Mouse (Mus musculus): ENCODE measurements around the gene Rnf114. TPM values are rescaled to one million over a fixed set of nuclear protein-coding genes. Genes with fewer than 3 reads are reported as not detected.

The Rnf114 gene
- polyA plus RNA-seq, 1 experiment, result 101 TPM

DNA sequence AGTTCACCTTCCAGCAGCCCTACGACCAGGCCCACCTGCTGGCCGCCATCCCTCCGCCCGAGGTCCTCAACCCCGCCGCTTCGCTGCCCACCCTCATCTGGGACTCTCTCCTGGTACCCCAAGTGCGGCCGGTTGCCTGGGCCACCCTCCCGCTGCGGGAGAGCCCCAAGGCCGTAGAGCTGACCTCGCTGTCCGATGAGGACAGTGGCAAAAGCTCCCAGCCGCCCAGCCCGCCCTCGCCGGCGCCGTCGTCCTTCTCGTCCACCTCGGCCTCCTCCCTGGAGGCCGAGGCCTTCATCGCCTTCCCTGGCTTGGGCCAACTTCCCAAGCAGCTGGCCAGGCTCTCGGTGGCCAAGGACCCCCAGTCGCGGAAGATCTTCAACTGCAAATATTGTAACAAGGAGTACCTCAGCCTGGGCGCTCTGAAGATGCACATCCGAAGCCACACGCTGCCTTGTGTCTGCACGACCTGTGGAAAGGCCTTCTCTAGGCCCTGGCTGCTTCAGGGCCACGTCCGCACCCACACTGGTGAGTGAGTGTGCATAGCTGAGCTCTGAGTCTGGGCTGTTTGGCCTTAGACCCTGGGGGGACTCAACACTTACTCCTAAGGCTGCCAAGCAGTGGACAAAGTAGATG, 46.3 kb downstream of the Rnf114 start:
- 60% methylated on average over 33 of the region's 34 CpGs for WGBS
- H3K4me1 ChIP-seq (ENCODE audit: control insufficient read depth, insufficient read depth, low read length), result peaks cover 8% of the 10 kb centered on the region
- TF ChIP-seq POLR2A (IDR thresholded peaks at IDR 0.05; ENCODE audit: borderline replicate concordance, insufficient read depth, low read length) (no peak), CTCF (IDR thresholded peaks at IDR 0.05; ENCODE audit: borderline replicate concordance, insufficient read depth, low read depth, low read length) (no peak)
- no peak overlapping the region for H3K27ac ChIP-seq (ENCODE audit: insufficient read depth, low read length)
- no peaks in the 10 kb centered on the region for H3K27me3 ChIP-seq (ENCODE audit: control insufficient read depth, insufficient read depth, low read length)
- H3K4me3 ChIP-seq (replicated peaks; ENCODE audit: insufficient read depth, low read depth, low read length), result no peak overlapping the region
- no peak for DNase-seq

DNA sequence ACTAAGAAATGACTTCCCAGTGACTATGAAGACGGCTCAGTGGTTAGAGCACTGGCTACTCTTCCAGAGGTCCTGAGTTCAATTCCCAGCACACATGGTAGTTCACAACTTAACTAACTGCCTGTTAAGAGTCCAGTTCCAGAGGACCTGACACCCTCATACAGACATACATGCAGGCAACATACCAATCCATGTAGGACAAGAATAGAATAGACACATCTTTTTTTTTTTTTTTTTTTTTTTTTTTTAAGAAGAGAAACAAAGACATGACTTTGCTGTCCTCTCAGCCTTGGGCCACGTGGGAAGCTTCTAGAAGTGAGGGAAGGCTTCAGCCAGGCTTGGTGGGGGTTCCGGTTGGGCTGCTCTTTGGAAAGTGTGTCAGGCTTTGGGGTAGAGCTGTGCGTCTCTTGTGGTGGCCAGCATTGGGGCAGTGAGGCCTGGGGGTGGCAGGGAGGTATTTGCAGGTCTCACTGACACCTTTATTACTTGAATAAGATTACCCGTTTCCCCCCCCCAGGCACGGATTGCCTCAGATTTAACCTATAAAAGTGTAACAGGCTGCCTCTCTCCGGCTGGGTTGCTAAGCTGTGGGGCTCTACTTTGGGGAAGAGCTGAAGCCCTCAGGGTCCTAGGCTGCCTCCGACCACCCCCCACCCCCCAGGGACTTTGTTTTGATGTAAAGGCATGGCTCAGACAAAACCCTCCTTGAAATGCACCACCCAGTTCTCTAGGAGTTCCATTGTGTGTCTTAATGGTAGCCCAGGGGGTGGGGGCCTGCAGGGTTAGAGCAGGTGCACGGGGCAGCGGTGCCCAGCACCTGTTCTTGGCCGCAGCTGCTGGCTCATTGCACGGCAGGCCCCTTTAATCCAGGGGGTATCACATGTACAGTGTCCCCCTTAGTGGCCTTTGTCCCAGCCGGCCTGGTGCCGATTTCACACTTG, 47.4 kb downstream of the Rnf114 start:
- no peak for TF ChIP-seq POLR2A (IDR thresholded peaks at IDR 0.05; ENCODE audit: borderline replicate concordance, insufficient read depth, low read length)
- no peak for TF ChIP-seq CTCF (IDR thresholded peaks at IDR 0.05; ENCODE audit: borderline replicate concordance, insufficient read depth, low read depth, low read length)
- no peaks in the 10 kb centered on the region for H3K27me3 ChIP-seq (ENCODE audit: control insufficient read depth, insufficient read depth, low read length)
- WGBS, result 65% methylated on average over 14 of the region's 14 CpGs
- no peak overlapping the region for H3K27ac ChIP-seq (ENCODE audit: insufficient read depth, low read length)
- DNase-seq, result no peak
- H3K4me3 ChIP-seq (replicated peaks; ENCODE audit: insufficient read depth, low read depth, low read length), result no peak overlapping the region
- H3K4me1 ChIP-seq (ENCODE audit: control insufficient read depth, insufficient read depth, low read length), result peaks cover 8% of the 10 kb centered on the region

DNA sequence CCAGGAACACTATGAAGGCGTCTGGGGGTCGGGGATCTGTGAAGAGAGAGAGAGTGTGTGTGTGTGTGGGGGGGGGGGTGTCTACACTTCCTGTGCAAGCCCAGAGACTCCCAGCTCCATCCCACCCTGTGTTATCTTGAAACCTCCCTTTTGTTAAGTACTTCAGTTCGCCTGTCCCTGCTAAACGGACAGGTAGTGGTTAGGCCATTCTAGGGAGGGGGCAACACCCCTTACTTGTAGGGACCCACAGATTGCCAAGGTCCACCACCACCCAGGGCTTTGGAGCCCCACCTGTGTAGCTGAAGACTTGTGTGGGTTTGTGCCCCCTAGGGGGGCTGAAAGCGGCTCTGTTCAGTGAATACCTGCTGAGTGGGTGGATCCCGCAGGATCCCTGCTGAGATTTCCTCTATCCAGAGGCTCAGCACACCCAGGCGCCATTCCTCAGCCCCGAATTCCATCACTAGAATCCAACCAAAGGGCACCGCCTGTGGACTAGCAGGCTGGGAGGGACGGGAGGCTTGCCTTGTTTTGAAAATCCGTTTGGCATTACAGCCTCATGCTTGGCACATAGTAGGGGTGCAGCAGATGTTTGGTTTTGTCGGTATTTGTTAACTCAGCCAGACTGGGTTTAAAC, 48.1 kb downstream of the Rnf114 start:
- no peak for TF ChIP-seq CTCF (IDR thresholded peaks at IDR 0.05; ENCODE audit: borderline replicate concordance, insufficient read depth, low read depth, low read length)
- no peak for TF ChIP-seq POLR2A (IDR thresholded peaks at IDR 0.05; ENCODE audit: borderline replicate concordance, insufficient read depth, low read length)
- no peak overlapping the region for H3K4me3 ChIP-seq (replicated peaks; ENCODE audit: insufficient read depth, low read depth, low read length)
- no peak overlapping the region for H3K27ac ChIP-seq (ENCODE audit: insufficient read depth, low read length)
- no peaks in the 10 kb centered on the region for H3K27me3 ChIP-seq (ENCODE audit: control insufficient read depth, insufficient read depth, low read length)
- no peak for DNase-seq
- H3K4me1 ChIP-seq (ENCODE audit: control insufficient read depth, insufficient read depth, low read length), result peaks cover 8% of the 10 kb centered on the region
- WGBS, result 43% methylated on average over 12 of the region's 12 CpGs

DNA sequence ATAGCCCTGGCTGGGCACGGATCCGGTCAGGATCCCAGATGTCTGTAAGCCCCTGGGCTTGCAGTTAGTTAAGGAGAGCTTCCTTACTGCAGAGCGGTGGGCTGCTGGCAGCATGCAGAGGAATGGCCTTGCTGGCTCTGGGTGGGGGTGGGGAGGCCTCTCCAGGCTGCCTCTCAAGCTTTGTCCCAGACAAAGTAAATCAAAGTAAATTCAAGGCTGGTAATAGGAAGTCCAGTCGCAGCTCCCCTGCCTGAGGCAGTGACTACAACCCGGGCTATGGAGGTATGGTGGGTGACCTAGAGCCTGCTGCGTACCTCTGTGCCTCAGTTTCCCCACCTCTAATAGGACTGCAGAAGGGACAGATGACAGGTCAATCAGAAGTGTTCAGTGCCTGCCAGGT, 48.9 kb downstream of the Rnf114 start:
- 39% methylated on average over 6 of the region's 6 CpGs for WGBS
- no peak for TF ChIP-seq POLR2A (IDR thresholded peaks at IDR 0.05; ENCODE audit: borderline replicate concordance, insufficient read depth, low read length)
- TF ChIP-seq CTCF (IDR thresholded peaks at IDR 0.05; ENCODE audit: borderline replicate concordance, insufficient read depth, low read depth, low read length), result no peak
- Histone ChIP-seq H3K4me3 (replicated peaks; ENCODE audit: insufficient read depth, low read depth, low read length) (no peak overlapping the region), H3K27ac (ENCODE audit: insufficient read depth, low read length) (no peak overlapping the region), H3K27me3 (ENCODE audit: control insufficient read depth, insufficient read depth, low read length) (no peaks in the 10 kb centered on the region), H3K4me1 (ENCODE audit: control insufficient read depth, insufficient read depth, low read length) (peaks cover 8% of the 10 kb centered on the region)
- DNase-seq, result no peak

DNA sequence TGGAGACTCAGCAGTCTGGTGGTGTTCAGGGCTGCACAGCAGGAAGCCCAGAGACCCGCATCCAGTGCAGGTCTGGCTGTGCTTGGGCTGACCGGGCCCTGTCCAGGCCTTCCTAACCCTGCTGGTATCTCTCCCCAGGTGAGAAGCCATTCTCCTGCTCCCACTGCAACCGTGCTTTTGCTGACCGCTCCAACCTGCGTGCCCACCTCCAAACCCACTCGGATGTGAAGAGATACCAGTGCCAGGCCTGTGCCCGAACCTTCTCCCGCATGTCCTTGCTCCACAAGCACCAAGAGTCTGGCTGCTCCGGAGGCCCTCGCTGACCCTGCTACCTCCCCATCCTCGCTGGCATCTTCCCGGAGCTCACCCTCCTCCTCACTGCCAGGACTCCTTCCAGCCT, 49.3 kb downstream of the Rnf114 start:
- H3K4me1 ChIP-seq (ENCODE audit: control insufficient read depth, insufficient read depth, low read length), result peaks cover 8% of the 10 kb centered on the region
- 87% methylated on average over 12 of the region's 12 CpGs for WGBS
- no peak overlapping the region for H3K4me3 ChIP-seq (replicated peaks; ENCODE audit: insufficient read depth, low read depth, low read length)
- H3K27ac ChIP-seq (ENCODE audit: insufficient read depth, low read length), result no peak overlapping the region
- no peaks in the 10 kb centered on the region for H3K27me3 ChIP-seq (ENCODE audit: control insufficient read depth, insufficient read depth, low read length)
- TF ChIP-seq CTCF (IDR thresholded peaks at IDR 0.05; ENCODE audit: borderline replicate concordance, insufficient read depth, low read depth, low read length) (no peak), POLR2A (IDR thresholded peaks at IDR 0.05; ENCODE audit: borderline replicate concordance, insufficient read depth, low read length) (no peak)
- DNase-seq, result no peak

DNA sequence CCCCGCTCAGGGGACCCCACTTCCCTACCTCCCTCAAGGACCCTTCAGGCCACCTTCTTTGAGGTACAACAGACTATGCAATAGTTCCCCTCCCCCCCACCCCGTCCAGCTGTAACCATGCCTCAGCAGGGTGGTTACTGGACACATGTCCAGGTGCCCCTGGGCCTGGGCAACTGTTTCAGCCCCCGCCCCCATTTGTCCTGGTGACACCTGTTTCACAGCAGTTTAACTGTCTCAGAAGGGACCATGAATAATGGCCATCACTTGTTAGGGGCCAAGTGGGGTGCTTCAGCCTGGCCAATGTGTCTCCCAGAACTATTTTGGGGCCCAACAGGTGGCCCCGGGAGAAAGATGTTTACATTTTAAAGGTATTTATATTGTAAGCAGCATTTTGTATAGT, 49.9 kb downstream of the Rnf114 start:
- Histone ChIP-seq H3K27ac (ENCODE audit: insufficient read depth, low read length) (no peak overlapping the region), H3K4me1 (ENCODE audit: control insufficient read depth, insufficient read depth, low read length) (peaks cover 8% of the 10 kb centered on the region), H3K4me3 (replicated peaks; ENCODE audit: insufficient read depth, low read depth, low read length) (no peak overlapping the region), H3K27me3 (ENCODE audit: control insufficient read depth, insufficient read depth, low read length) (no peaks in the 10 kb centered on the region)
- DNase-seq, result no peak
- no peak for TF ChIP-seq CTCF (IDR thresholded peaks at IDR 0.05; ENCODE audit: borderline replicate concordance, insufficient read depth, low read depth, low read length)
- WGBS, result 87% methylated on average over 4 of the region's 4 CpGs

DNA sequence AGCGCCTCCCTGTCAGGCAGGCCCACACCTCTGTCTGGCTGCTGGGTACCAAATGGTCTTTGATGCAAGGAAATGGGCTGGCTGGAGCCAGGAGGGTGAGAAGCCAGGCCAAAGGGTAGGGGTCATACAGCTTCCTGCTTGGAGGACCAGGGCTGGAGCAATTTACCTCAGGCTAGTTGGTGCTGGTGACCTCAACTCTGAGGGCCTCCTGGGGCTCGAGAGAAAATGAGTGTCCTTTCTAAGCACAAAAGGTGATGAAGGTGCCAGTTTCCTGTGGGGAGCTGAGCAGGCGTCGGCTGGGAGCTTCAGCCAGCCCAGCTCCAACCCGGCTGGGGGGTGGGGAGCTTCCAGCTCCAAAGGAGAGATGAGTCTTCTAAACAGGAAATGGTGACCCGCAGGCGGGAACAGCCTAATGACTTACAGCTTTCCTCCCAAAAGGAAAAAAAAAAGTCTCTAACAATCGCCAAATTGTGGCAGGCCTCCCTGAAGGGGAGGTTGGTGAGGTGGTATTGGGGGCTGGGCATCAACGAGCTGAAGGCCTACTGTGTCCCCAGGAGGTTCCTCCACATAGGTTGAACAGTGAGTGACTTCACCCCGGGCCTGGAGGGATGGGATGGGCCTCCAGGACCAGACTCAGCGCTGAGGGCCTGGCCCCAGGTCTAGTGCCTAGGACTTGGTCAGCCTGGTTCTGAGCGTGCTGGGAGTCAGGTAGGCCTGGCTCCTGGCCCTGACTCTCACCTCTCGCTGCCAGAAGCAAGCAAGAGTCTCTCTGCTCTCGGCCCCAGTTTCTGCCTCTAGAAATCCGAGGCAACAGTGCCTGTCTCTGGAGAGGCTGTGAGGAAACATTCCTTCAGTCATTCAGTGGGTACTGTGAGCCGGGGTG, 50.9 kb downstream of the Rnf114 start:
- WGBS, result 33% methylated on average over 16 of the region's 16 CpGs
- TF ChIP-seq CTCF (IDR thresholded peaks at IDR 0.05; ENCODE audit: borderline replicate concordance, insufficient read depth, low read depth, low read length) (no peak), POLR2A (IDR thresholded peaks at IDR 0.05; ENCODE audit: borderline replicate concordance, insufficient read depth, low read length) (no peak)

More for the DNA sequence above, 50.9 kb downstream of the Rnf114 start:
- Histone ChIP-seq H3K27ac (ENCODE audit: insufficient read depth, low read length) (no peak overlapping the region), H3K27me3 (ENCODE audit: control insufficient read depth, insufficient read depth, low read length) (no peaks in the 10 kb centered on the region), H3K4me3 (replicated peaks; ENCODE audit: insufficient read depth, low read depth, low read length) (no peak overlapping the region), H3K4me1 (ENCODE audit: control insufficient read depth, insufficient read depth, low read length) (peaks cover 8% of the 10 kb centered on the region)
- peak in 1 of 2 experiments; percentile 13 for DNase-seq
